Mouse (Mus musculus): ENCODE results near the gene Dixdc1. TPM values are rescaled to one million over a fixed set of nuclear protein-coding genes. Genes with fewer than 3 reads are reported as not detected.

Dixdc1 gene
- polyA plus RNA-seq, 1 experiment from 2014 or later: 31.7 TPM

DNA sequence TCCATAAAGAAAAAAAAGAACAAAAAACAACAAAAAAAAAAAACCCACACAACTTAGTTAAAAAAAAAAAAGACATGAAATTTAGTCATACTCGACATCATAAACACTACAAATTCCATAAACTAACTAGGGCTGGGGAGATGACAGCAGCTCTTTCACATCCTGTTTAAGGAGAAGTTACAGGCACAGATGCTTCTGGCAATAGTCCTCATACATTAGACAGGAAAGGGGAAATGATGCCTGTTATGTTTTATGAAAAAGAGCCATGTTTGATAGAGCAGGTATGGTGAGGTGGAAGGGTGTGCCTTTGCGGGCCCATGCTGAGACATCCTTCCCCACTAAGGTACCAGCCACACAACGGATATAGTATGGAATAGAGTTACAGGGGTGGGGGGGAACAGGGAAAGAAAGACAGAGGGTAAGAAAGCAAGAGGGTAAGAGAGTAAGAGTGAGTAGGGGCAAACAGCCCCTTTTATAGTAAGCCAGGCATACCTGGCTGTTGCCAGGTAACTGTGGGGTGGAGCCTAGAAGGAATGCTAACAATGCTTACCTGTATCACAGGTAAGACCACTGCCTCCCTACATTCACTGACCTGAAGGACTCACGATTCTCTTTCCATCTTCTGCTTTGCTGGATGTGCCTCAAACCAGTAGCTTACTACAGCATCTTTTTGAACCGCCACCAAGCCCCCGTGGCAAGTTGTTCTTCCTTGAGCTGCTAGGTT, 22.4 kb upstream of the Dixdc1 start:
- no peak for ATAC-seq (ENCODE audit: low FRiP score, low read depth)
- Histone ChIP-seq H3K9me3 (no peaks in the 10 kb centered on the region), H3K27me3 (no peaks in the 10 kb centered on the region), H3K4me2 (no peak overlapping the region), H3K4me3 (no peak overlapping the region), H3K4me1 (replicated peaks) (no peaks in the 10 kb centered on the region), H3K27ac (replicated peaks) (no peak overlapping the region), H3K36me3 (0 out of 2 replicates have a peak, but pooled peaks cover 2% of the 10 kb centered on the region), H3K9ac (no peak overlapping the region)
- WGBS: 65% methylated on average over 6 of the region's 6 CpGs

- Histone ChIP-seq H3K4me2 (no peak overlapping the region), H3K4me3 (no peak overlapping the region), H3K27me3 (no peaks in the 10 kb centered on the region), H3K4me1 (replicated peaks) (0 out of 2 replicates have a peak, but pooled peaks cover 6% of the 10 kb centered on the region), H3K9me3 (no peaks in the 10 kb centered on the region), H3K9ac (no peak overlapping the region), H3K27ac (replicated peaks) (no peak overlapping the region), H3K36me3 (no peaks in the 10 kb centered on the region)
- WGBS: 42% methylated on average over 5 of the region's 5 CpGs
- ATAC-seq (ENCODE audit: low FRiP score, low read depth): no peak
These were observed 17.4 kb upstream of the Dixdc1 start for GRCm38 (mm10) chr9:50756711-50757110.

GRCm38 (mm10) chr9:50753947-50754346, 14.6 kb upstream of the Dixdc1 start:
- no peaks in the 10 kb centered on the region for H3K36me3 ChIP-seq
- H3K9me3 ChIP-seq: no peaks in the 10 kb centered on the region
- ATAC-seq (ENCODE audit: low FRiP score, low read depth): no peak
- H3K4me3 ChIP-seq: no peak overlapping the region
- no peak overlapping the region for H3K4me2 ChIP-seq
- no peak overlapping the region for H3K27ac ChIP-seq (replicated peaks)
- H3K27me3 ChIP-seq: no peaks in the 10 kb centered on the region
- 0 out of 2 replicates have a peak, but pooled peaks cover 6% of the 10 kb centered on the region for H3K4me1 ChIP-seq (replicated peaks)
- WGBS: 65% methylated on average over 7 of the region's 7 CpGs
- no peak overlapping the region for H3K9ac ChIP-seq

DNA sequence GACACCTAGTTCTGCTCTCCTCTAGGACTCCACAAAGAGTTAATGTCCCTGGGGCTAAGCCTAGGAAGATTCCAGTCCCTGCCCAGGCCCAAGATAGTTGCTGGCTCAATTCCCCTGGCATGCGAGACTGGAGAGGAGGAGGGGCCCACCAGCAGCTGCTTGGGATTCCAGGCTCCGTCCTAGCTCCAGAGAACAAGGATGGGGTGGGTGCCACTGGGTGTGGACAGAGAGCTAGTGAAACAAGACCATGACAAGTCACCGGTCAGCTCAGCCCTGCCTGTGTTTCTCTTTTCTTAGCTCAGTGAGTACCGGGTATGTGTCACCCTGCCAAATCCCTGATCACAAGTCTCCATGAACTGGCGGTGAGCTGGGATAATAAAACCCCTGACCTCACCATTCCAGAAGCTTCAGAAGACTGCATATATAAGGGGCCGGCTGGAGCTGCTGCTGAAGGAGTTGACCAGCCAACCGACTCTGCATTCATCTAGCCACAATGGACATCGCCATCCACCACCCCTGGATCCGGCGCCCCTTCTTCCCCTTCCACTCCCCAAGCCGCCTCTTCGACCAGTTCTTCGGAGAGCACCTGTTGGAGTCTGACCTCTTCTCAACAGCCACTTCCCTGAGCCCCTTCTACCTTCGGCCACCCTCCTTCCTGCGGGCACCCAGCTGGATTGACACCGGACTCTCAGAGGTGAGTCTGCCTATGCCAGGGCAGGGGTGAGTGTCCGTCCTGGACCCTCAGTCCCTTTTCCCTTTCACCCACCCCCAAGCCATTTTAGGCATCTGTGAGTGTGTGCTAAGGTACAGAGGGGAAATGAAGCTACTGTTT, 13.7 kb upstream of the Dixdc1 start:
- WGBS: 72% methylated on average over 17 of the region's 17 CpGs
- Histone ChIP-seq H3K27ac (replicated peaks) (no peak overlapping the region), H3K9me3 (no peaks in the 10 kb centered on the region), H3K9ac (no peak overlapping the region), H3K36me3 (no peaks in the 10 kb centered on the region), H3K4me3 (no peak overlapping the region; the same call in 1 of the 2 replicates), H3K4me2 (no peak overlapping the region), H3K27me3 (no peaks in the 10 kb centered on the region), H3K4me1 (replicated peaks) (0 out of 2 replicates have a peak, but pooled peaks cover 6% of the 10 kb centered on the region)
- no peak for ATAC-seq (ENCODE audit: low FRiP score, low read depth)

GRCm38 (mm10) chr9:50752054-50752602, 12.8 kb upstream of the Dixdc1 start, which contains the start of gene Hspb2:
TSS of gene Hspb2 (minus strand) at chr9:50752354.
- 76% methylated on average over 14 of the region's 14 CpGs for WGBS
- Histone ChIP-seq H3K9ac (no peak within 1 kb of the TSS), H3K4me3 (no peak within 1 kb of the TSS; the same call in 1 of the 2 replicates), H3K36me3 (no peaks in the 10 kb centered on the region), H3K27ac (replicated peaks) (no peak within 1 kb of the TSS), H3K27me3 (no peaks in the 10 kb centered on the region), H3K9me3 (no peaks in the 10 kb centered on the region), H3K4me2 (no peak within 1 kb of the TSS), H3K4me1 (replicated peaks) (0 out of 2 replicates have a peak, but pooled peaks cover 6% of the 10 kb centered on the region)
- no peak for ATAC-seq (ENCODE audit: low FRiP score, low read depth)

GRCm38 (mm10) chr9:50751323-50751722, 12.0 kb upstream of the Dixdc1 start, which contains the start of gene Cryab:
TSS of gene Cryab (plus strand) at chr9:50751325.
- 72% methylated on average over 22 of the region's 22 CpGs for WGBS
- ATAC-seq (ENCODE audit: low FRiP score, low read depth): no peak
- Histone ChIP-seq H3K4me2 (no peak within 1 kb of the TSS), H3K9ac (no peak within 1 kb of the TSS), H3K27me3 (no peaks in the 10 kb centered on the region), H3K4me3 (no peak within 1 kb of the TSS), H3K9me3 (no peaks in the 10 kb centered on the region), H3K27ac (replicated peaks) (no peak within 1 kb of the TSS), H3K4me1 (replicated peaks) (peaks cover 8% of the 10 kb centered on the region; the same call in 1 of the 2 replicates), H3K36me3 (no peaks in the 10 kb centered on the region)

DNA sequence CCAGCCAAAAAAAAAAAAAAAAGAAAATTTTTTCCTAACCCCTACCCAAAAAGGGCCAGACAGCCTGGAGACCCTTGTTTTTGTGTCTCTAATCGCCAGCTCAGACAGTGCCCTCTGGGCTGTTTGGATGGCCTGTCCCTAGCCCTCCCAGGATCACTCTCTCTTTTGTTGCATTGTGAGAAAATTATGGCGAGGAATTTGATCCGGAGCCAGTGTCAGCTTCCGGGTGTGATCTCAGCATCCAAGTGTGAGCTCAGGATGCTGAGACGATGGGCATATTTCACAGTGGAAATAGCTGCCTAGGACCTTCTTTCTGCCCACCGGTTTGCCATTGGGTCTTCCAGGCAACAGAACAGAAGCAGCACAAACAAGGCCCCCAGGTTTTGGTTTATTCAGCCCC, 11.4 kb upstream of the Dixdc1 start:
- no peak for ATAC-seq (ENCODE audit: low FRiP score, low read depth)
- H3K27me3 ChIP-seq: 0 out of 2 replicates have a peak, but pooled peaks cover 3% of the 10 kb centered on the region
- WGBS: 66% methylated on average over 6 of the region's 6 CpGs

GRCm38 (mm10) chr9:50746214-50746677, 6.9 kb upstream of the Dixdc1 start, which contains the start of gene 2310030G06Rik:
TSS of gene 2310030G06Rik (minus strand) at chr9:50746536.
- Histone ChIP-seq H3K4me2 (peak within 1 kb of the TSS; percentile 64), H3K27me3 (0 out of 2 replicates have a peak, but pooled peaks cover 7% of the 10 kb centered on the region), H3K4me1 (replicated peaks) (peaks cover 5% of the 10 kb centered on the region; the same call in 1 of the 2 replicates), H3K27ac (replicated peaks) (no peak within 1 kb of the TSS), H3K36me3 (no peaks in the 10 kb centered on the region), H3K9me3 (no peaks in the 10 kb centered on the region), H3K4me3 (peak within 1 kb of the TSS; percentile 36), H3K9ac (peak within 1 kb of the TSS; percentile 29)
- WGBS: 3% methylated on average over 19 of the region's 19 CpGs
- 0 out of 2 replicates have a peak, but pooled peaks have one; percentile 34 for ATAC-seq (ENCODE audit: low FRiP score, low read depth)

More for the DNA sequence above, 11.4 kb upstream of the Dixdc1 start:
- Histone ChIP-seq H3K4me2 (no peak overlapping the region), H3K4me1 (replicated peaks) (peaks cover 11% of the 10 kb centered on the region; the same call in 1 of the 2 replicates), H3K27ac (replicated peaks) (no peak overlapping the region), H3K36me3 (no peaks in the 10 kb centered on the region), H3K4me3 (no peak overlapping the region), H3K9me3 (no peaks in the 10 kb centered on the region), H3K9ac (no peak overlapping the region)

- H3K9me3 ChIP-seq: no peaks in the 10 kb centered on the region
- ATAC-seq (ENCODE audit: low FRiP score, low read depth): no peak
- H3K27me3 ChIP-seq: 0 out of 2 replicates have a peak, but pooled peaks cover 7% of the 10 kb centered on the region
- peak overlapping the region; percentile 36 for H3K4me3 ChIP-seq
- H3K4me2 ChIP-seq: peak overlapping the region; percentile 64
- H3K9ac ChIP-seq: peak overlapping the region; percentile 29; the same call in 1 of the 2 replicates
- H3K4me1 ChIP-seq (replicated peaks): peaks cover 5% of the 10 kb centered on the region; the same call in 1 of the 2 replicates
- H3K36me3 ChIP-seq: no peaks in the 10 kb centered on the region
- no peak overlapping the region for H3K27ac ChIP-seq (replicated peaks)
- WGBS: 17% methylated on average over 7 of the region's 7 CpGs
These were observed 6.5 kb upstream of the Dixdc1 start for GRCm38 (mm10) chr9:50745806-50746205.

- no peak for ATAC-seq (ENCODE audit: low FRiP score, low read depth)
- 82% methylated on average over 2 of the region's 2 CpGs for WGBS
- Histone ChIP-seq H3K36me3 (no peaks in the 10 kb centered on the region), H3K27me3 (peaks cover 7% of the 10 kb centered on the region; the same call in 1 of the 2 replicates), H3K4me2 (no peak overlapping the region), H3K4me1 (replicated peaks) (peaks cover 17% of the 10 kb centered on the region), H3K9ac (no peak overlapping the region), H3K4me3 (no peak overlapping the region), H3K27ac (replicated peaks) (no peak overlapping the region), H3K9me3 (no peaks in the 10 kb centered on the region)
These were observed 3.4 kb upstream of the Dixdc1 start for GRCm38 (mm10) chr9:50742744-50743143.

DNA sequence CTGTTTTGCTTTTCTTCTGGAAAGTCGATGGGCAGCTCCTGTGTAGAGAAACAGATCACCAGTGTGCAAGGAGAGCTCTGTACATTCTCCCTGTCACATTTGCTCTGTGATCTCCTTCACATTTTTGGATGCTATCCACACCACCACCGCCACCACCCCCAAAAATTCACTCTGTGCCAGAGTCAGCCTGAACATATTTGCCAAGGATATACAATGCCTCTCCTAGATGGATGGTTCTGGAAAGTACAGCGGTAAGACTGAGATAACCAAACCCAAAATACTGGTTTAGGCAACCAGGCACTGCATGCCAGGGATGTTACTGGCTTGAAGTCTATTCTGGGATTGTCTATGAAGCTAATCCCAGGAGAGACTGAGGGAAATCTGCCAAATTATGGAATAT, 2.9 kb upstream of the Dixdc1 start:
- Histone ChIP-seq H3K4me3 (no peak overlapping the region), H3K27me3 (peaks cover 7% of the 10 kb centered on the region; the same call in 1 of the 2 replicates), H3K36me3 (no peaks in the 10 kb centered on the region), H3K4me1 (replicated peaks) (peaks cover 17% of the 10 kb centered on the region), H3K9me3 (no peaks in the 10 kb centered on the region), H3K27ac (replicated peaks) (no peak overlapping the region), H3K4me2 (no peak overlapping the region), H3K9ac (no peak overlapping the region)
- ATAC-seq (ENCODE audit: low FRiP score, low read depth): no peak
- WGBS: 87% methylated on average over 3 of the region's 3 CpGs
